Mouse (Mus musculus): ENCODE results near the gene Ccdc66. TPM values are rescaled to one million over a fixed set of nuclear protein-coding genes. Genes with fewer than 3 reads are reported as not detected.

The Ccdc66 gene
- 13.1 and 13.4 TPM in 2 replicates for polyA plus RNA-seq (2015; fragmentation: Nextera tagmentation; extraction: Ambion mirVana)

DNA sequence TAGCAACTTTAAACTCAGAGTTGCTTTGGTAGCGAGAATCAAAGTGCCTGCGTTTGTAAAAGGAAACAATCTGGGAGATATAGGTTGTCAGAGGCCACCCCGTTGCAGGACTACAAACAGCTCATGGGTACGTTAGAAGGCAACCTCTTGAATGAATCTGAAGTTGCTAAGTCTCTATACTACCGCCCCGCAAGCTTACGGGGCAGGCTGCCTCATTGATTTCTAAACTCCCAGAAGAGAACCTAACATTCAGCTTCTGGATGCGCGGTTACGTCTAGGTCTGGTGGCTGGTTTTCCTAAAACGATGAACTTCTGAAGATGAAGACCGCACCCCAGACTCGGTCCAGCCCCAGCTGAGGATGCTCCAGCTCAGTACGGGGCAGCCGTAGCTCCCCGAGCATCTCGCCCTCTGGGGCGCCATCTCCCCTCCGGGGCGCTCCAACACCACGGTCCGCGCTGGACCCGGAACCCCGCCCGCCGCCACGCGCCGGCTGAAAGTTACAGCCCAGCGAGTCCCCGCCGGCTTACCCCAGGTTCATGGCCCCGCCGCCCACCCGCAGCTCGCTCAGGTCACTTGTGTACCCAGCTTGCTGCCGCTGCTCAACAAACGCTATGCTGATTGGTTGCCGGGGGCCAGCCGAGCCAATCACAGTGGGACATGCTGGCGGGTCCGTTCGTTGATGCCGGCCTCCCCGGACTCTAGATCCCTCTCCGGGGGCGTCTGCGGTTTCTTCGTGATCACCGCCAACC, at the start of gene Ccdc66:
Gene Ccdc66 (minus strand): TSS at position 567 of the 750 bp plus-strand sequence.
- Histone ChIP-seq H3K9ac (replicated peaks) (peak within 1 kb of the TSS; percentile 75), H3K36me3 (no peaks in the 10 kb centered on the region; the same call in 1 of the 2 replicates), H3K27ac (replicated peaks) (peak within 1 kb of the TSS; percentile 48), H3K4me1 (peaks cover 13% of the 10 kb centered on the region), H3K4me2 (replicated peaks) (peak within 1 kb of the TSS; percentile 47), H3K27me3 (no peaks in the 10 kb centered on the region), H3K9me3 (no peaks in the 10 kb centered on the region), H3K4me3 (peak within 1 kb of the TSS; percentile 74)
- under 1% methylated on average over 51 of the region's 51 CpGs for WGBS
- peak; percentile 98 for ATAC-seq (replicated peaks)

DNA sequence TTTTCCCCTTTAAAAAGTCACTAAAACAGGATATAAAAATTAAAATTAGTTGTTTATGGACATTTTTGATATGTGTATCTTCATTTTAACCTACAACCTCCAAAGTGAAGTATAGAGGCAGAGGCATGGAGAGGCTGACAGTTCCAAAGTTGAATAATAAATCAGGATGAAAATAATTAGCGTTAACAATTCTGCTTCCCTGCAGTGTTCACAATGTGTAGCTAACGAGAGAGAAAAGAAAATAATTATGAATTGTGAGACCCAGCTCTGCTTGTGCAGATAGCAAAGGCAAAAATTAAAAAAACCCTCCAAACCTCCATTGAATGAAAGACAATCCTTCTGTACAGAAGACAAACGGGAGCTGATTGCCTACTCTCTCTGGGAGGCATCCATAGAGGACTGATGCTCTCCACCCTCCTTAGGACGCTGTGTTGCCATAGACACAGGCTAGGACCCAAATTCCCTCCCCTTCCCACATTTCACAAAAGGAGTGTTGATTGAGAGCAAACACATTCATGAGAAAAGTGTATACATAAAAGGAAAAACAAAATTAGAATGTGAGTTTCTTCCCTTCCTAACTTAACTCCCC, 35.7 kb upstream of the Ccdc66 start:
- Histone ChIP-seq H3K4me1 (no peaks in the 10 kb centered on the region), H3K4me2 (replicated peaks) (no peak overlapping the region), H3K4me3 (no peak overlapping the region), H3K9me3 (peaks cover 5% of the 10 kb centered on the region; the same call in 1 of the 2 replicates), H3K27ac (replicated peaks) (peak overlapping the region; percentile 48; the same call in 1 of the 2 replicates), H3K9ac (replicated peaks) (no peak overlapping the region), H3K27me3 (no peaks in the 10 kb centered on the region), H3K36me3 (no peaks in the 10 kb centered on the region)
- ATAC-seq (replicated peaks) = peak; percentile 90
- 29% methylated on average over 4 of the region's 4 CpGs for WGBS

DNA sequence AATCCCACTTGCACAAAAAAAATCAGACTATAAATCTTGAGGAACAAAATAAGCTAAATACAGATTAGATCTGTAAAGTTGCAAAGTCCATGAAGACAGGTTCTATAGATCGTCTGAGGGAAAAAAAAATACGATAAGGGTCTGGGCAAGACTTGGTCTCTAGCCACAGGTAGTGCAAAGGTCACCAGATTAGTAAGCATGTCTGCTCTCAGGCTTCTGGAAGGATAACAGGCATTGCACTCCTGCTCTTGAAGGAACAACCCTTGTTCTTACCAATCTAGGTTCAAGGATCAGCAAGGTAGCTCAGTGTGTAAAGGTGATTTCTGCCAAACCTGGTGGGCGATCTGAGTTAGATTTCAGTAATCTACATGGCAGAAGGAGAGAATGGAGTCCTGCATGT, 28.2 kb upstream of the Ccdc66 start:
- H3K27me3 ChIP-seq = no peaks in the 10 kb centered on the region
- no peaks in the 10 kb centered on the region for H3K36me3 ChIP-seq
- no peak overlapping the region for H3K4me2 ChIP-seq (replicated peaks)
- no peak overlapping the region for H3K27ac ChIP-seq (replicated peaks)
- WGBS = 81% methylated on average over 3 of the region's 3 CpGs
- H3K4me1 ChIP-seq = no peaks in the 10 kb centered on the region
- no peaks in the 10 kb centered on the region for H3K9me3 ChIP-seq
- no peak for ATAC-seq (replicated peaks)
- no peak overlapping the region for H3K9ac ChIP-seq (replicated peaks)
- no peak overlapping the region for H3K4me3 ChIP-seq

DNA sequence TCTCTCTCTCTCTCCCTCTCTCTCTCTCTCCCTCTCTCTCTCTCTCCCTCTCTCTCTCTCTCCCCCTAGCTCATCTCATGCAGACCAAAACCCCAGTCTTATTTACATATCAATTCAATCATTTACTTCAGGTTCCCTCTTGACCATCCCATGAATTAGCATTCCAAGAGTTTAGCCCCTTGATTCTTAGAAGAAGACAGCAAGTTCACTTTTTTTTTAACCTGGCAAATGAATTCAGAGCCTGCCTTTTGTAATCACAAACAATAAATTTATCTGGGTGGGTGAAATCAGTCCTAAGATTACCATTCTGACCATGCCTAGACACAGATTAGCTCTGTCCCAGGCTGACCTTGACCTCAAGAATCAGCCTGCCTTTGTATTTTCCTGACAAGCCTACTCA, 16.3 kb upstream of the Ccdc66 start:
- no peaks in the 10 kb centered on the region for H3K4me1 ChIP-seq
- H3K9me3 ChIP-seq = no peaks in the 10 kb centered on the region
- H3K36me3 ChIP-seq = no peaks in the 10 kb centered on the region
- no peak overlapping the region for H3K4me2 ChIP-seq (replicated peaks)
- no peak overlapping the region for H3K27ac ChIP-seq (replicated peaks)
- H3K9ac ChIP-seq (replicated peaks) = no peak overlapping the region
- H3K4me3 ChIP-seq = no peak overlapping the region
- H3K27me3 ChIP-seq = no peaks in the 10 kb centered on the region
- no peak for ATAC-seq (replicated peaks)

DNA sequence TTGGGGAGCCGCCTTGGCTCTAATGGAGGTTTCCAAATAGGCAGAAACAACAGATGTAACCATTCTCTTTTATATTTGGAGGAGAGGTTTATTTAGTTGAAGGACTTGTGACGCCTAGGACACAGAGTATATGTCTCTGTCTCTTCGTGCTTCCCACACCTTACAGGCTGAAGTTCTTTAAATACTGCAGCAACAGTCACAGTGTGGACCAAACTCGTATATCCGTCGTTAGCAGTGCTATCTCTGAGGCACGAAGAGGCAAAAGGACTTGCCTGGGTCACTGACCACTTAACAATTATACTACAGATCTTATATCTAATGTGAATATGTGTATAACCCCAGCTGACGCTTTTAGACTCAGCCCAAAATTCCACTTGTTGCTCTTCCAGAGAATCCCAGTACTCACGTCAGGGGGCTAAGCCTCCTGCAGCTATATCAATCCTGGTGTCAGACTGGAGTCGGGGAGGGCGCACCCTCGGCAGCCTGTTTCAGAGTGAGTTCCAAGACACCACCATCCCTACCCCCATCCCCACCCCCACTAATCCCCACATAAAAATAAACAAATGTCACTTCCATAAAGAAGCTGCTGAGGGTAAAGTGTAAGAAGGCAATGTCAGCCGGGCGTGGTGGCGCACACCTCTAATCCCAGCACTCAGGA, 513 bp upstream of the Ccdc66 start:
- WGBS = 36% methylated on average over 15 of the region's 15 CpGs
- Histone ChIP-seq H3K27me3 (no peaks in the 10 kb centered on the region), H3K4me3 (peak overlapping the region; percentile 74), H3K9ac (replicated peaks) (peak overlapping the region; percentile 75), H3K36me3 (no peaks in the 10 kb centered on the region), H3K27ac (replicated peaks) (peak overlapping the region; percentile 48), H3K4me1 (peaks cover 13% of the 10 kb centered on the region), H3K9me3 (no peaks in the 10 kb centered on the region), H3K4me2 (replicated peaks) (peak overlapping the region; percentile 47)
- ATAC-seq (replicated peaks) = peak; percentile 78

DNA sequence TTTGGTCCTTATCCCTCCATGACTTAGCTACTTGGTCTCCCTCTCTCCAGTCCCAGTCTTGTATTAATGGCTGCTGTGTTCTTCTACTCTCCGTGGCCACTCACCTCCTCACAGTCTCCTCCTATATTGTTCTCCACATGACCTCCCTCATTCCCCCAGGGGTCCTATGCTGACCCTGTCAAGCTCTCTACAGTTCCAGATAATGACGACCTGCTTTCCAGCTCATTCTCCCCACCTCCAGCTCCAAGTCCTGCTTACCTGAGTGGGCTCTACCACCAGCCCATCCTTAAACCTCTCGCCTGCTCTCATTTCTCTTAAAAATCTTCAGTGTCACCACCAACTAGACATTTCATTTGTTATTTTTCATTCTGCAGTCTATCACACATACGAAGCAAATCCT, 7.2 kb downstream of the Ccdc66 start:
- Histone ChIP-seq H3K27ac (replicated peaks) (no peak overlapping the region), H3K4me3 (no peak overlapping the region), H3K27me3 (no peaks in the 10 kb centered on the region), H3K4me1 (no peaks in the 10 kb centered on the region), H3K4me2 (replicated peaks) (no peak overlapping the region), H3K9me3 (no peaks in the 10 kb centered on the region), H3K9ac (replicated peaks) (no peak overlapping the region), H3K36me3 (peaks cover 30% of the 10 kb centered on the region)
- 79% methylated on average over 4 of the region's 4 CpGs for WGBS
- no peak for ATAC-seq (replicated peaks)

DNA sequence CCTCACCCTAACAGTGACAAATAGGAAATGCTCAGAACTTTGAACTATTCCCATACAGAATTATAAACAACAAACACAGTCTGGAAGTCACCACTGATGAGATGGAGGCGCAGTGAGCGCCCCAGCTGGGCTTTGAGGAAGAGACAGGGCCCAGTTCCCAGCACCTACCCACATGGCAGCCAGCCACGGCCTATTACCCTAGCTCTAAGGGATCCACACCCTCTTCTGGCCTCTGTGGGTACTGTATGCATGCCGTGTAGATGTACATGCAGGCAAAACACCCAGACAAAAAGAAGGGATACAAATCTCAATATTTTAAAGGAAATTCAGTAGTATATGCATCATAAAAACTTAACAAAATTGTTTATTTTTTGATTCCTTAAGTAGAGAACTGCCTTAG, 14.7 kb downstream of the Ccdc66 start:
- H3K4me3 ChIP-seq = no peak overlapping the region
- H3K9ac ChIP-seq (replicated peaks) = no peak overlapping the region
- no peak for ATAC-seq (replicated peaks)
- no peak overlapping the region for H3K27ac ChIP-seq (replicated peaks)
- 97% methylated on average over 4 of the region's 4 CpGs for WGBS
- peaks cover 80% of the 10 kb centered on the region for H3K36me3 ChIP-seq
- no peaks in the 10 kb centered on the region for H3K27me3 ChIP-seq
- H3K9me3 ChIP-seq = no peaks in the 10 kb centered on the region
- H3K4me2 ChIP-seq (replicated peaks) = no peak overlapping the region
- no peaks in the 10 kb centered on the region for H3K4me1 ChIP-seq

DNA sequence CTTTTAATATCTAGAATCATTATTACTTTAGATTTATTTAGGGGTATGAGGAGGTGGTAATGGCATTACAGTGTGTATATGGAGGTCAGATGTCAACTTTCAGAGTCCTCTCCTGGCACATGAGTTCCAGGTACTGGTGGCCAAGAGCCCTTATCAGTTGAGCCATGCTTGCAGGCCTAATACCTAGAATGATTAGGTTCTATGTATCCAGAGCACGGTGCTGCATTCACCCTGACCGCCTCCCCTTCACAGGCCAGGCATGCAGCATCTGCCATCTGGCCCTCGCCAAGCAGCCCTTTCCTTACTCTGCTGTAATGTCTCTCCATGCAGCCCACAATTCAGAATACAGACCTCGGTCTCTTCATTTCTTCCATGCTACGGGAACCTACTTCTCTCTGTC, 16.9 kb downstream of the Ccdc66 start:
- Histone ChIP-seq H3K9me3 (no peaks in the 10 kb centered on the region), H3K27ac (replicated peaks) (no peak overlapping the region), H3K9ac (replicated peaks) (no peak overlapping the region), H3K4me1 (no peaks in the 10 kb centered on the region), H3K36me3 (peaks cover 71% of the 10 kb centered on the region), H3K27me3 (no peaks in the 10 kb centered on the region), H3K4me2 (replicated peaks) (no peak overlapping the region), H3K4me3 (no peak overlapping the region)
- ATAC-seq (replicated peaks) = no peak
- WGBS = 89% methylated on average over 5 of the region's 5 CpGs

DNA sequence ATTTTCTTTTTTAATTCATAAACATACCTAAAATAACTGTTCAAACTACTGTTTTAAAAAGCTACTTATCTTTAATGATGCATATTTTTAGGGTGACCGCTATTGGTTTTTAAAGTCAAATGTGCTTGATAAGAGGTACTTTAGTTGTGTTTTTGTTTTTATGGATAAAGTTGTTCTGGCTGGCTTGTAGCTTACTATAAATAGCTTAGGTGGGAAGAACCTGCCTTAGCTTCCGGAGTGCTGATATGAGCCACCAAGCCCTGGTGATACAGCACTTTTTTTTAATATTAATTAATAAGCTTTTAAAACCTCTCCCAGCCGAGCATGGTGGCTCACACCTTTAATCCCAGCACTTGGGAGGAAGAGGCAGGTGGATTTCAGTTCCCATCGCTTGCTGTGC, 61.3 kb downstream of the Ccdc66 start:
- Histone ChIP-seq H3K4me3 (no peak overlapping the region), H3K9me3 (no peaks in the 10 kb centered on the region), H3K4me2 (replicated peaks) (no peak overlapping the region), H3K4me1 (peaks cover 7% of the 10 kb centered on the region; the same call in 1 of the 2 replicates), H3K27me3 (no peaks in the 10 kb centered on the region), H3K9ac (replicated peaks) (no peak overlapping the region), H3K36me3 (peaks cover 40% of the 10 kb centered on the region), H3K27ac (replicated peaks) (no peak overlapping the region)
- no peak for ATAC-seq (replicated peaks)
- 89% methylated on average over 4 of the region's 4 CpGs for WGBS

DNA sequence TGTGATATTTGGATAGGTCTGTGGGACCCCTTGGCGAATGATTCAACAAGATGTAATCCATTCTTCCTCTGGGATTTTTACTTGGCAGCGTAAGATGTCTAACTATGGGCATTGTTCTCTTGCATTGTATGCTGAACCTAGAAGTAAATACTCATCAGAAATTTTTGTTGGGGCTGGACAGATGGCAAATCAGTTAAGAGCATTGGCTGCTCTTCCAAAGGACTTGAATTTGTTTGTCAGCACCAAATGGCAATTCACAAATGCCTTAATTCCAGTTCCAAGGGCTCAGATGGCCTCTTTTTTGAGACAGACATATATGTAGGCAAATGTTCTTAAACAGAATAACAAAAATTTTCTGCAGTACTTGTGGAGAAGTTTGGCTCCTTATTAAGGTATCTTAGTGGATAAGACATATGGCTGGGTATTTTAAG, 63.4 kb downstream of the Ccdc66 start:
- Histone ChIP-seq H3K36me3 (peaks cover 36% of the 10 kb centered on the region), H3K9me3 (no peaks in the 10 kb centered on the region), H3K4me2 (replicated peaks) (no peak overlapping the region), H3K27ac (replicated peaks) (no peak overlapping the region), H3K27me3 (no peaks in the 10 kb centered on the region), H3K9ac (replicated peaks) (no peak overlapping the region), H3K4me1 (peaks cover 7% of the 10 kb centered on the region; the same call in 1 of the 2 replicates), H3K4me3 (no peak overlapping the region)
- WGBS = 66% methylated on average over 2 of the region's 2 CpGs
- ATAC-seq (replicated peaks) = no peak

DNA sequence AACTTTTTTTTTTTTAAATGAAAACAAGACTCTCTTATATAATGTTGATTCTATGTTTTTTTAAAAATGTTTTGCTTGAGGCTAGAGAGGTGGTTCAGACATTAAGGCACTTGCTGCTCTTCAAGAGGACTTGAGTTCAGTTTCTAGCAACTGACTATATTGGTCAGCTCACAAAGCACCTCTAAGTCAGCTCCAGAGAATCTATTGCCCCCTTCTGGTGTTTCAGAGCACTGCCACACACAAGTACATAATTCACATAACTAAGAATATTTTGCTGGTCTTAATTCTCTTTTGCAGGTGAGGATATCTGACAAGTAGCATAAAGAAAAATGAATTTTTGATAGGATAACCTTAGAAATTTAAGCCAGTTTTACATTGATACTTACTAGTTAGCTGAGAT, 67.3 kb downstream of the Ccdc66 start:
- Histone ChIP-seq H3K9ac (replicated peaks) (no peak overlapping the region), H3K4me1 (peaks cover 7% of the 10 kb centered on the region; the same call in 1 of the 2 replicates), H3K4me2 (replicated peaks) (no peak overlapping the region), H3K27me3 (no peaks in the 10 kb centered on the region), H3K9me3 (no peaks in the 10 kb centered on the region), H3K27ac (replicated peaks) (no peak overlapping the region), H3K36me3 (peaks cover 34% of the 10 kb centered on the region), H3K4me3 (no peak overlapping the region)
- no peak for ATAC-seq (replicated peaks)

DNA sequence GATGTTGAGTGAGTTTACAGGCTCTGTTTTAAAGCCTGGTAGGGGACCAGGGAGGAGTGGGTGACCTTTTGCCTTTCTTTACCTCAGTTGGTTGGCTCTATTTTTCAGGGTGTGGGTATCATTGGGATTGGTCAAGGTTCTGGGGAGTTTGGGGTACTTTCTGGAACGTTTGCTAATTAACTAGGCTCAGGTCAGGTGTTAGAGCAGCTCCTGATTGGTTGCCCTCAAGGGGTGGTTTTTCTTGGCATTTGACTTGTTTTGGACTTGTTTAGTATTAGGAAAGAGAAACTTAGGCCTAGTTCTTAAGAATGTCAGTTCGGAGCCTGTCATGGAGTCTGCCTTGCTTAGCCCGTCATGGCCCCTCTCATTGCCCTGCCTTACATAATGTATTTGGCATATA, 71.4 kb downstream of the Ccdc66 start:
- no peaks in the 10 kb centered on the region for H3K27me3 ChIP-seq
- H3K4me2 ChIP-seq (replicated peaks) = no peak overlapping the region
- no peak overlapping the region for H3K27ac ChIP-seq (replicated peaks)
- no peak overlapping the region for H3K4me3 ChIP-seq
- no peaks in the 10 kb centered on the region for H3K4me1 ChIP-seq
- H3K9me3 ChIP-seq = no peaks in the 10 kb centered on the region
- peaks cover 32% of the 10 kb centered on the region for H3K36me3 ChIP-seq
- 81% methylated on average over 3 of the region's 3 CpGs for WGBS
- H3K9ac ChIP-seq (replicated peaks) = no peak overlapping the region
- no peak for ATAC-seq (replicated peaks)
